Mouse (Mus musculus) embryonic facial prominence, embryonic 15.5 days (tissue): Measurements from ENCODE around the gene Fbxo47. TPM values are rescaled to one million over a fixed set of nuclear protein-coding genes. Genes with fewer than 3 reads are reported as not detected.
A peak's percentile ranks its signal among the peaks of the same experiment; 100 is the strongest.
"Not testable (repeated sequence)": the region's sequence is repeated elsewhere in the genome, so short reads cannot be mapped to it uniquely, and the experiment has no call there.

Experiments used
- ATAC-seq: fragments of 200-750 bp; cut with Nextera tagmentation; 2 replicates; pipeline ENCODE4 v1.8.0; 2017; ENCODE audit warnings: low read depth, moderate TSS enrichment; ENCODE audit not compliant: insufficient number of reproducible peaks, low FRiP score, low TSS enrichment
- H3K27ac ChIP-seq: fragments of 300-500 bp; sonication (generic); replicated peaks from 2 replicates; pipeline ENCODE4 v1.5.1; 2015; ENCODE audit warnings: mild to moderate bottlenecking, inconsistent platforms
- H3K27me3 ChIP-seq: fragments of 300-500 bp; sonication (generic); 2 replicates; pipeline ENCODE4 v1.6.1; 2015; ENCODE audit warnings: inconsistent platforms
- H3K36me3 ChIP-seq: fragments of 300-500 bp; sonication (generic); 2 replicates; pipeline ENCODE4 v1.6.1; 2015; ENCODE audit warnings: mild to moderate bottlenecking, inconsistent platforms
- H3K4me1 ChIP-seq: fragments of 300-500 bp; sonication (generic); 2 replicates; pipeline ENCODE4 v1.6.1; 2015; ENCODE audit warnings: inconsistent platforms
- H3K4me2 ChIP-seq: fragments of 300-500 bp; sonication (generic); replicated peaks from 2 replicates; pipeline ENCODE4 v1.6.1; 2015; ENCODE audit warnings: mild to moderate bottlenecking, inconsistent platforms
- H3K4me3 ChIP-seq: fragments of 300-500 bp; sonication (generic); replicated peaks from 2 replicates; pipeline ENCODE4 v1.5.1; 2015; ENCODE audit warnings: mild to moderate bottlenecking, inconsistent platforms
- H3K9ac ChIP-seq: fragments of 300-500 bp; sonication (generic); 2 replicates; pipeline ENCODE4 v1.6.1; 2015; ENCODE audit warnings: inconsistent platforms
- H3K9me3 ChIP-seq: fragments of 300-500 bp; sonication (generic); replicated peaks from 2 replicates; pipeline ENCODE4 v1.6.1; 2016; ENCODE audit warnings: inconsistent platforms
- WGBS: fragments of 180-500 bp; shearing (Covaris S2); methylation state at CpG from one replicate; pipeline ENCODE4 v1.1.7; 2015; 5-methylcytosine and 5-hydroxymethylcytosine counted together
- polyA plus RNA-seq: library from polyadenylated mRNA; unstranded; fragments of >200 nt; fragmentation: Nextera tagmentation; extraction: Ambion mirVana; gene quantifications from 2 replicates; pipeline ENCODE4 v1.2.1, GENCODE M21; 2015

The Fbxo47 gene
- polyA plus RNA-seq, 1 experiment from 2014 or later, result 0.57 TPM

DNA sequence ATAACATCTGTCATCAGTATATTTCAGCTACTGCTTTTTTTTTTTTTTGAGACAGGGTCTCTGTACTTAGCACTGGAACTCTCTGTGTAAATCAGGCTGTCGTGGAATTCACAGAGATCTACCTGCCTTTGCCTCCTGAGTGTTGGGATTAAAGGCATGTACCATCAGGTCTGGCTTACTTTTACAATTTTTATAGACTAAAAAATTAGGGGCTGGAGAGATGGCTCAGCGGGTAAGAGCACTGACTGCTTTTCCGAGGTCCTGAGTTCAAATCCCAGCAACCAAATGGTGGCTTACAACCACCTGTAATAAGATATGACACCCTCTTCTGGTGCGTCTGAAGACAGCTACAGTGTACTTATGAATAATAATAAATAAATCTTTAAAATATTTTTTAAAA, 3.6 kb downstream of the Fbxo47 start:
- Histone ChIP-seq H3K27ac (no peak overlapping the region), H3K27me3 (no peaks in the 10 kb centered on the region), H3K36me3 (no peaks in the 10 kb centered on the region), H3K9ac (no peak overlapping the region), H3K4me2 (no peak overlapping the region), H3K4me3 (no peak overlapping the region), H3K4me1 (no peaks in the 10 kb centered on the region), H3K9me3 (no peaks in the 10 kb centered on the region)
- 80% methylated on average over 4 of the region's 4 CpGs for WGBS
- ATAC-seq, result no peak

DNA sequence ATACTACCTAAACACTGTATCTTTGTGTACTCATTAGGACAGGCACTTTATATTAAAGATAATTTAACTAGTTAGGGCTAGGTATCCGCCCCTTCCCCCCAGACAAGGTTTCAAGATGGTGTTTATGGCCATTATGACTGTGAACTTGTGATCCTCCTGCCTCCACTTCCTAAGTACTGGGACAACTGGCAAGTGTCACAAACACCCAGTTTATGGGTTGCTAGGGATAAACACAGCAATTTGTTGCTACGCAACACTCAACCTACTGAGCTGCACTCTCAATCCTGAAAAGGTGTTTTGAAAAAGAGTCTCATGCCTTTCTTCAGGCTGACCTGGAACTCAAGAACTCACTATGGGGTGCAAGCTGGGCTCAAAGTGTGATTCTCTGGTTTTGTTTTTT, 6.6 kb downstream of the Fbxo47 start:
- no peak for ATAC-seq
- no peaks in the 10 kb centered on the region for H3K27me3 ChIP-seq
- no peak overlapping the region for H3K4me2 ChIP-seq
- H3K9me3 ChIP-seq, result no peaks in the 10 kb centered on the region
- no peaks in the 10 kb centered on the region for H3K36me3 ChIP-seq
- no peaks in the 10 kb centered on the region for H3K4me1 ChIP-seq
- H3K27ac ChIP-seq, result no peak overlapping the region
- no peak overlapping the region for H3K4me3 ChIP-seq
- no peak overlapping the region for H3K9ac ChIP-seq
- WGBS, result 88% methylated on average over 2 of the region's 2 CpGs

DNA sequence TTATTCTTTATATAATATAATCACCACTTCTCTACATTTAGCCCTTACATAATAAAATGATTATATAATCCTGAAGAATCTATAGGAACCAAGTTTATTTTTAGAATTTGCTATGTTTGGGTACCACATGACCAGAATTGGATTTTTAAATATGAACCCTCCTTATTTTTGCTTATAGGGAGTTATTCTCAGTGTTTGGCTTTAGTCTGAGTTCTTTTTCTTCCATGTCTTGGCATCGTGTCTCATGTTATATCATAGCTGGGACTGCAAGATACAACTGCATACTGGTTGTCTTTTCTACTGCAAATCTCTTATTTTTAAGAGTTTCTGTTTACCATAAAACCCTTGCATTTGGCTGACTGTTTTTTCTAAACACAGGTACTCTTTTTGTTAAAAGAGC, 9.6 kb downstream of the Fbxo47 start:
- 83% methylated on average over 1 of the region's 1 CpGs for WGBS
- no peak overlapping the region for H3K4me3 ChIP-seq
- H3K27ac ChIP-seq, result no peak overlapping the region
- ATAC-seq, result no peak
- H3K27me3 ChIP-seq, result no peaks in the 10 kb centered on the region
- no peak overlapping the region for H3K9ac ChIP-seq
- H3K4me1 ChIP-seq, result no peaks in the 10 kb centered on the region
- H3K9me3 ChIP-seq, result no peaks in the 10 kb centered on the region
- no peaks in the 10 kb centered on the region for H3K36me3 ChIP-seq
- no peak overlapping the region for H3K4me2 ChIP-seq

DNA sequence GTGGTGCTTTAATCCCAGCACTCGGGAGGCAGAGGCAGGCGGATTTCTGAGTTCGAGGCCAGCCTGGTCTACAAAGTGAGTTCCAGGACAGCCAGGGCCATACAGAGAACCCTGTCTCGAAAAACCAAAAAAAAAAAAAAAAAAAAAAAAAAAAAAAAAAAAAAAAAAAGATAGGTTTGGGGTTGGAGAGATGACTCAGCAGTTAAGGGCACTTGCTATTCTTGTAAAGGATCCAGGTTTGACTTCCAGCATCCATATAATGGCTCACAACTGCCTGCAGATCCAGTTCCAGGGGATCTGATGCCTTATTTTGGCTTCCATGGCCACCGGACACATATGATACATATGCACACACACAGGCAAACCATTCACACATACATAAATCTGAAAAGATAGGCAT, 11.6 kb downstream of the Fbxo47 start:
- not testable (repeated sequence) for H3K4me2 ChIP-seq, ATAC-seq, H3K36me3 ChIP-seq, H3K9me3 ChIP-seq, H3K9ac ChIP-seq, H3K4me1 ChIP-seq, H3K4me3 ChIP-seq, H3K27ac ChIP-seq, H3K27me3 ChIP-seq
- 85% methylated on average over 5 of the region's 5 CpGs for WGBS

DNA sequence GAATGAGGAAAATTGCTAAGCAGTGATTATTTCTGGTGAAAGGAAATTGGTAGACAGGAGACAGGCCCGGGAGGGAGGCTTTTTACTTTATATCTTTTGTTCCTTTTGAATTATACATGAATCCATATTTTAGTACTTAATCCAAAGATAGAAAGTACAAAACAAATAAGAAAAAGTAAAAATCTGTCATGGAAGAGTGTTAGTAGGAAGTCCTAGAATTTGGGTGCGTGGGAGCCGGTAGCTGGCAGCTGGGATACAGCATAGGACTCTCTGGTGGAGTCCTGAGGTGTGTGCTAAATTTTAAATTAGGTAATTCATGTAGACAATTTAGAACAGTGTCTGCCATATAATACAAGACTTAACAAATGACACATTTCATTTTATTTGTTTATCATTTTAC, 16.4 kb downstream of the Fbxo47 start:
- H3K4me2 ChIP-seq, result no peak overlapping the region
- ATAC-seq, result no peak
- H3K9ac ChIP-seq, result no peak overlapping the region
- H3K9me3 ChIP-seq, result no peaks in the 10 kb centered on the region
- no peaks in the 10 kb centered on the region for H3K27me3 ChIP-seq
- H3K27ac ChIP-seq, result no peak overlapping the region
- no peaks in the 10 kb centered on the region for H3K36me3 ChIP-seq
- 80% methylated on average over 3 of the region's 3 CpGs for WGBS
- no peaks in the 10 kb centered on the region for H3K4me1 ChIP-seq
- no peak overlapping the region for H3K4me3 ChIP-seq

DNA sequence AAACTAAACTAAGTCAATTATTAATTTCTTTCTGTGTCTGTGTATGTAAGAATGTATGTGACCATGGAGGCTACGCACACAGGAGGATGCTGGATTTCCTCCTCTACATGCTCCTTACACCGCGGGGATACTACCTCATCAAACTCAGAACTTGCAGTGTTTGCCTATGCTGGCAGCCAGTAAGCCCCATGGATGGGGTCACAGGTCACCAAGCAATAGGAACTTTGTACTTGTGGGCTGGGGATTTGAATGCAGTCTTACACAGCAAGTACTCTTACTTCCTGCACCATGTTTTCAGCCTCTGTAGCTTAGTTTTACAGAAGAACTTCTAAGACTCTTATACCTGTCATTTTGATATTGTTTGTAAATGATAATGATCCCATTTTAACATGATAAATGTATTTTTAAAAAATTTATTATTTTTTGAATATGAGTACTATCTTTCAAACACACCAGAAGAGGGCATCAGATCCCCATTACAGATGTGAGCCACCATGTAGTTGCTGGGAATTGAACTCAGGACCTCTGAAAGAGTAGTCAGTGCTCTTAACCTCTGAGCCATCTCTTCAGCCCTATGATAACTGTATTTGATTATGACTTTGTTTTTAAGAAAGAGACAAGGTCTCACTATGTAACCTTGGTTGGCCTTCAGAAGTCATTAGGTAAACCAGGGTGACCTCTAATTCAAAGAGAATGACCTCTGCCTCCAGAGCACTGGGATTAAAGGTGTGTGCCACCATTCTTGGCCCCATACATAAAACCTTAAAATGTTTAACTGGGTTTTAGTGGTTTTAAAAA, 17.7 kb downstream of the Fbxo47 start:
- Histone ChIP-seq H3K4me3 (no peak overlapping the region), H3K9ac (no peak overlapping the region), H3K4me1 (no peaks in the 10 kb centered on the region), H3K36me3 (no peaks in the 10 kb centered on the region), H3K4me2 (no peak overlapping the region), H3K27me3 (no peaks in the 10 kb centered on the region), H3K9me3 (no peaks in the 10 kb centered on the region), H3K27ac (no peak overlapping the region)
- 85% methylated on average over 3 of the region's 3 CpGs for WGBS
- ATAC-seq, result no peak

DNA sequence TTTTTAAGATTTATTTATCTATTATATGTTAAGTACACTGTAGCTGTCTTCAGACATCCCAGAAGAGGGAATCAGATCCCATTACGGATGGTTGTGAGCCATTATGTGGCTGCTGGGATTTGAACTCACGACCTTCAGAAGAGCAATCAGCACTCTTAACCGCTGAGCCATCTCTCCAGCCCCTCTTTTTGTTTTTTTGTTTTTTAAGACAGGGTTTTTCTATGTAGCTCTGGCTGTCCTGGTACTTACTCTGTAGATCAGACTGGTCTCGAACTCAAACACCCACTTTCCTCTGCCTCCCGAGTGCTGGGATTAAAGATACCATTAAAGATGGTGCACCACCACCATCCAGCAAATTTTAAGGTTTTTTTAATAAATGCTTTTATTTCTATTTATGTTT, 18.5 kb downstream of the Fbxo47 start:
- WGBS, result 88% methylated on average over 5 of the region's 5 CpGs
- H3K27ac ChIP-seq, result no peak overlapping the region
- no peak for ATAC-seq
- no peaks in the 10 kb centered on the region for H3K36me3 ChIP-seq
- H3K27me3 ChIP-seq, result no peaks in the 10 kb centered on the region
- H3K4me1 ChIP-seq, result no peaks in the 10 kb centered on the region
- H3K9ac ChIP-seq, result no peak overlapping the region
- no peak overlapping the region for H3K4me2 ChIP-seq
- H3K9me3 ChIP-seq, result no peaks in the 10 kb centered on the region
- no peak overlapping the region for H3K4me3 ChIP-seq

DNA sequence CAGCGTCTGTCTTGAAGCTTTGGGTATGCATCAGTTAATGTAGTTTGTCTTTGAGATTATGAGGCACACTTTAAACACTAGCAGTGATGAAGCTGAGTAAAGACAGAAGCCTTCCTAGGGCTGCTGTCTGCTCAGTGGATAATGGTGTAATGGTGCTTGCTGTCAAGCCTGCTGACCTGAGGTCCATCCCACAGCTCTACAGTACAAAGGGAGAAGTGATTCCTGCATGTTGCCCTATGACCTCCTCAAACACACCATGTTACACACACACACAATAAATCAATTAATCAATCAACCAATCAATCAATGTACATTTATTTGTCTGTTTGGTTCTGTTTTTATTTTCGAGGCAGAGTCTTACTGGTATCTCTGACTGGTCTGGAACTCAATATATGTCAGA, 21.8 kb downstream of the Fbxo47 start:
- 88% methylated on average over 2 of the region's 2 CpGs for WGBS
- H3K36me3 ChIP-seq, result no peaks in the 10 kb centered on the region
- no peak overlapping the region for H3K4me2 ChIP-seq
- no peaks in the 10 kb centered on the region for H3K4me1 ChIP-seq
- H3K4me3 ChIP-seq, result no peak overlapping the region
- no peak overlapping the region for H3K27ac ChIP-seq
- no peak for ATAC-seq
- no peak overlapping the region for H3K9ac ChIP-seq
- no peaks in the 10 kb centered on the region for H3K27me3 ChIP-seq
- H3K9me3 ChIP-seq, result no peaks in the 10 kb centered on the region

DNA sequence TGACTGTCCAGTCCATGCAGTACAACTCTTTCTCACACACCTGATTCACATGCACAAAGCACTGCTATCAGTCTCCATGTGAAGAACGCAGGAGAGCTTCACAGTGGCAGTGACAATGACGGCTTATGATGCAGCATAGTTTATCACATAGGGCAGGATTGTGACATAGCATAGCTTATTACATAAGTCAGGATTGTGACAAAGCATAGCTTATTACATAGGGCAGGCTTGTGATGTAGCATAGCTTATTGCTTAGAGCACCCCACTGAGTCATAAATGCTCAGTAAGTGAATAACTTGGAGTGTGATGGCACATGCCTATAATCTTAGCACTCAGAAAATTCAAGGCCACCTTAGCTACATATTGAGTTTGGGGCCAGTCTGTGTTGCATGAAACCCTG, 28.5 kb downstream of the Fbxo47 start:
- WGBS, result 89% methylated on average over 2 of the region's 2 CpGs
- H3K27ac ChIP-seq, result no peak overlapping the region
- no peaks in the 10 kb centered on the region for H3K4me1 ChIP-seq
- H3K9ac ChIP-seq, result no peak overlapping the region
- H3K4me3 ChIP-seq, result no peak overlapping the region
- H3K4me2 ChIP-seq, result no peak overlapping the region
- no peaks in the 10 kb centered on the region for H3K36me3 ChIP-seq
- no peaks in the 10 kb centered on the region for H3K9me3 ChIP-seq
- no peak for ATAC-seq
- no peaks in the 10 kb centered on the region for H3K27me3 ChIP-seq

DNA sequence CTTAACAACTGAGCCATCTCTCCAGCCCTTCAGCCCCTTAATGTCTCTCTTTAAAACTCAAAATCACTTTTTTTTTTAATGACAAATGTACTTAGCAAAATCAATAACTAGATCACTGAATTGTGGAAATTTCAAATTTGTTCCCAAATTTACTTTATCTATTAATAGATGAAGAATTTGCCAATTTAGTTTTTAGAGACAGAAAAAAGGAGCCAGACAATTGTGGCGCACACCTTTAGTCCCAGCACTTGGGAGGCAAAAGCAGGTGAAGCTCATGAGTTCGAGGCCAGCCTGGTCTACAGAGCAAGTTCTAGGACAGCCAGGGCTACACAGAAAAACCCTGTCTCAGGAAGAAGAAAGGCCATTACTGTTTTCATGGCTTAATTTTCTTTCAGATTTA, 32.4 kb downstream of the Fbxo47 start:
- no peak overlapping the region for H3K4me3 ChIP-seq
- no peaks in the 10 kb centered on the region for H3K36me3 ChIP-seq
- H3K9me3 ChIP-seq, result no peaks in the 10 kb centered on the region
- no peaks in the 10 kb centered on the region for H3K4me1 ChIP-seq
- H3K27me3 ChIP-seq, result no peaks in the 10 kb centered on the region
- no peak overlapping the region for H3K4me2 ChIP-seq
- no peak overlapping the region for H3K9ac ChIP-seq
- 93% methylated on average over 2 of the region's 2 CpGs for WGBS
- no peak overlapping the region for H3K27ac ChIP-seq
- no peak for ATAC-seq

DNA sequence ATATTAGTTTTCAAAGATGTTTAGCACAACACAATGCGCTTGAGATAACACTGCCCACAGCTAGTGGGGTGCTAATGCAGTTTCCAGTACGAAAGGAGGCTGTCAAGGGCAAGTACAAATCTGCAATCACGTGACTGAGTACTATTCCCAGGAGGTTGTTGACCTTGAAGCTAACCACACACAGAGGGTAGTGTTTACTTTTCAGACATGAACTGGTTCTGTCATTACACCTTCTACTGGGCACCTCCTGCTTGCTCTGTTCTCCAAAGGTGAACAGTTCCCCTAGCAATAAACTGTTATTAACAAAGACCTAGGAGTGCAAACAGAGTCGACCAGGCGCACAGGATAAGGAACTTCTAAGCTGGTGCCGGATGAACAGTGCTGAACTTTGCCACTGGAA, 33.6 kb downstream of the Fbxo47 start:
- H3K9ac ChIP-seq, result no peak overlapping the region
- whole genome bisulfite sequencing, result 67% methylated on average over 6 of the region's 6 CpGs
- H3K4me1 ChIP-seq, result no peaks in the 10 kb centered on the region
- H3K36me3 ChIP-seq, result no peaks in the 10 kb centered on the region
- no peaks in the 10 kb centered on the region for H3K27me3 ChIP-seq
- no peak overlapping the region for H3K4me3 ChIP-seq
- no peaks in the 10 kb centered on the region for H3K9me3 ChIP-seq
- no peak for ATAC-seq
- H3K27ac ChIP-seq, result no peak overlapping the region
- H3K4me2 ChIP-seq, result no peak overlapping the region

DNA sequence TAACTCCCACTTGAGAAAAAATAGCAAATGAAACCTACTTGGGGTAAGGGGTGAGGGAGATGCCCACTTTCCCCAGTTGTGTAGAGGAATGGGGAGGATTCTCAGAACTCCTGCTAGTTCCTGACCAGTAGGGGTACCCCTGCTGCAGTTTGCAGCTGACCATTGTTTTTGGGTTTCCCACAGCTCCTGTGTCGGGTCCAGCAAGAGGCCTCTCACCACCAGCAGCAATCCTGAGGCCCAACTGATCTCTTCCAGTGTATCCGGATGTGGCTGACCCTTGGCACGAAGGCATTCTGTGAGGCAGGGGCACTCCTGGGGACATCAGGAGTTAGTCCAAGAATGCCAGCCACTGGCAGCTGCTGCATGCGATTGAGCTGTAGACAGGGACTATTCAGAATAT, 42.0 kb downstream of the Fbxo47 start:
- Histone ChIP-seq H3K36me3 (peaks cover 9% of the 10 kb centered on the region), H3K9me3 (no peaks in the 10 kb centered on the region), H3K27me3 (no peaks in the 10 kb centered on the region), H3K4me1 (peaks cover 19% of the 10 kb centered on the region; the same call in 1 of the 2 replicates), H3K4me3 (0 out of 2 replicates have a peak overlapping the region, but pooled peaks have one; percentile 44), H3K27ac (no peak overlapping the region), H3K9ac (no peak overlapping the region), H3K4me2 (peak overlapping the region; percentile 57)
- ATAC-seq, result no peak
- 47% methylated on average over 4 of the region's 4 CpGs for WGBS
